Mouse (Mus musculus) G1E-ER4 (cell line): ENCODE measurements around the gene Gsk3b. TPM values are rescaled to one million over a fixed set of nuclear protein-coding genes. Genes with fewer than 3 reads are reported as not detected.

Experiments used
- GATA1 ChIP-seq: IDR thresholded peaks from one replicate; pipeline ENCODE4 v1.8.0; 2012; ENCODE audit warnings: low read length, inconsistent platforms
- polyA plus RNA-seq: library from polyadenylated mRNA; stranded (reverse); fragments of >175 nt; gene quantifications from 2 replicates; pipeline ENCODE4 v1.2.3, GENCODE M21; 2012

The Gsk3b gene
- polyA plus RNA-seq, 1 experiment, result 12.7 TPM

DNA sequence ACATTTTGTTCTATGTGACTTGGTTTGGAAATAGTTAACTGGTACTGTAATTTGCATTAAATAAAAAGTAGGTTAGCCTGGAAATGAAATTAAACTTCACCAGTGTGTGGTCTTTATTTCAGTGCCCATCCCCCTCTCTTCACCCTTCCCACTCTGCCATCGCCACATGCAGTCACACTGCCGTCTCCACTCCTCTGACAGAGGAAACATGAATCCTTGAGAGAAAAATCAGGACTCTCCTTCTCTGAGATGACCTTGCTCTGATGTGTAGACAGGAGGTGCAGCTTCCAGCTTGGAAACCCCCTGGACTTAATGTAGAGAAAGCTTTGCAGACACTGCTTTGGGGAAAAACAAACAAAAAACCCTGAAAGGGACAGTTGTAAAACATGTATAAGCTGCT lies 156.6 kb downstream of the Gsk3b start:
- TF ChIP-seq GATA1, result no peak

DNA sequence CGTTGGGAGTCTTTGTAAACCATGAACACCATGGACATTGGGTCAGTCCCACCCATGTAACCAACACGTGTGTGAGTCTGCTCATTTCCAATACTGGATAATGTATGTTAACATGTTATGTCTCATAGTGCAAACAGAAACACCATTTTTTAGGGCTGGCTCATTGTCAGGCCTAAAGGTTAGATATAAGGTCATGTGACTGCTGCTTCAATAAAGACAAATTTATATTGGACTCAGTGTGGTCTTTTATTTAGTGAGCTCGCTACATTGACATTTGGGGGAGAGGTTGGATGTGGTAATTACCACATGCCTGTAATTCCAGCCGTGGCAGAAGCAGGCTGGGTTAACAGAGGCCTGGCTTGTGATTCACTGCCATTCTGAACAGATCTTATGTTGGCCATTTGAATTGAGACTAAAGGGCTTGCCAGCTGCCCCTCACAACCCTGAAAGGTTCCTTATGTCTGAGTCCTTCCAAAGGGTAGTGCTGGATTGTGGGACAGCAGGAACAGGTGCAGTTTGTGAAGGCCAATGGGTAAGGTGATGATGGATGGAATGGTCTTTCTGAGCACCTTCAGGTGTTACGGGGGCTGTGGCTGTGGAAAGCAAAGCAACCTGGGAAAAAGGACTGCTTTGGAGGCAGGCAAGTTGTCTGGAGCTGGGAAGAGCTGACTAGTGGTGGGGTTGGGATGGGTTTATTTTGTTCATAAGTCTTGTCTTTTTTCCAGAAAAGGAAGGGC lies 157.2 kb downstream of the Gsk3b start:
- TF ChIP-seq GATA1, result no peak

DNA sequence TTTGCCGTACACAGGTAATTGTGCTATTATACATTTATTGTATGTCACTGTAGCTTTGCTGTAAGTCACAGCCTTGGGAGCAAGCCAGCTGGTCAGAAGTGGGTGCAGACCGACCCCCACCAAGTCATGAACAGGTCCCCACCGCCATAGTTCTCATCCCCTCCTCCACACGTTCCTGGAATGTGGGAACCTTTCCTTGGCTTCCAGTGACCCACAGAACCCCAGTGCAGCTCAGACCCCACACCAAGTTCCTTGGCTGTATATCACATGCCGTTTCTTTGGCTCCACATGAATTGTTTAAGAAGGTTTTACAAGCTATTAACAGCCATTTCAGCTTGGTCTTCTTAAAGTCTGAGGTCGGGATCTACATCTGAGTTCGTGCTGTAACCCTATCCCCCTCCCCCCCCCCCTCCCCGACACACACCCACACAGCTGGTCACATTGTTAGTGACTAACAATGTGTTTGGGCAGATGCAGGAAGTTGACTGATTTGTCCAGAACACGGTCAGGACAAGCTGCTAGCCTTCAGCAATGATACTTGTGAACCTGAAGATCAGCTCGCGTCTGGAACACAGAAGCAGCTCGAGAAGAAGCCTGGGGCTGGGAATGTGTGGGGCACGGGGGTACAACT lies 159.6 kb downstream of the Gsk3b start:
- TF ChIP-seq GATA1, result no peak

DNA sequence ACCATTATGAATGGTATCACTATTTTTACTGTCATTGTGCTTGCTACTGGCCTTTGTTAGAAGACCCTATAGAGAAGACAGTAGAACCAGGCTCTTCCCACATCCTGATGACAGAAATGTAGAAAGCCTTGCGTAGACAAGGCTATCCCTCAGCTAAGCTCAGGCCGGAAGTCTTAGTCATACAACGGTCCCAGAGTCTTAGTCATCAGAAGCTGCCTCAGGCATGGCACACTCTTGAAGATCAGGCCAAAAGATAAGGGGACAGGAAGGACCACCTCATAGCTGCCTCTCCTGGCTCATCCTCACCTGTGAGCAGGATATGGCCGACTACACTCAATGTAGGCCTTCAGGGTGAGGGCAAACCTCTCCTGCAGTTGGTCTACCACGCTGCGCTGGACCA lies 161.7 kb downstream of the Gsk3b start:
- no peak for TF ChIP-seq GATA1

DNA sequence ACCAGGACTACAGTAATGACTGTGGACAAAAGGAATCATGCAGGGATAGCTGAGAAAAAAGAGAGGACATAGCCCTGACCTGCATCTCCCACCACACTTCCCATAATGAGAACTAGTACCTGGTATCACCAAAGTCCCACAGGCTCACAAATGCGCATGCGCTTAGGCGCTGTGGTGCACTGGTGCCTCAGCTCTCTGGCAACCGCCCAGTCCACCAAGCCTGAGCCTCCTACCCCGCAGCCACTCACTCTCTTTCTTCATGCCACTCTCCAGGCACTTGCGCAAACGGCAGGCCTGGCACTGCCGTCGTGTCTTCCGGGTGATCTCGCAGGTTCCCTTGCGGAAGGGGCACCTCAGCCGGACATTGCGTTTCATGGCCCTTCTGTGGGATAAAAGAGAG lies 165.2 kb downstream of the Gsk3b start:
- TF ChIP-seq GATA1, result no peak

DNA sequence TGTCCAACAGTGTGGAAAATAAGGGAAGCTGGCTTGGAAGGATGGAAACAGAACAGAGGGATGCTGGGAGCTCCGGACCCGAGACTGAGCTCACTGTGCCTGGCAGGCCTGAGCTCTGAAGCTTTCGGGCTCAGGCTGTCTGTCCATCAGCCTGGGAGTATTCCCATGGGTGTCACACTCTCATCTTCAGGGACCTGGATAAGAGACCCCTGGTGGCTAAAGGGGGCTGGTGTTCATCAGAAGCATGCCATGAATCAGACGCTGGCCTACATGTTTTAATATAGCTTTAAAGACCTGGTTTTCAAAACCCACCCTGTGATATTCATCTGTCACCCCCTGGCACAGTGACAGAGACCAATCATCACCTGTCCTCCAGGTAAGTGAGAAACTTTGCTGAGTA lies 166.3 kb downstream of the Gsk3b start:
- no peak for TF ChIP-seq GATA1

DNA sequence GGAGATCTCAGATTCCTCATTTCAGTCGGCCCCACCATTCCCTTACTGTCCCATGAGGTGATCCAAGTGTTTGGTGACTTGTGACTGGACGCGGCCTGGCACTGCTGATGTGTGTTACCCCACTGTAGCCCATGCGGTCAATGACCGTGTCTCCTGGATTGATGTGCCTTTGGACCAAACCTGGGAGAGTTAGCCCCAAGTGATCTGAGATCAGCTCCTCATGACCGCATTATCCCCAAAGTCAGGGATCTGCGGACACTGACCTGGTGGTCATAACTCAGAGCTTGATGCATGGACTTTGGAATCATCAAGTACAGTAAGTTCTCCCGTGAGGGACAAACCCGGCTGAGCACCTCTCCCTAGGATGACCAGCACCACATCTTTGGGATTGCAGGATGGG lies 167.1 kb downstream of the Gsk3b start:
- TF ChIP-seq GATA1, result no peak

DNA sequence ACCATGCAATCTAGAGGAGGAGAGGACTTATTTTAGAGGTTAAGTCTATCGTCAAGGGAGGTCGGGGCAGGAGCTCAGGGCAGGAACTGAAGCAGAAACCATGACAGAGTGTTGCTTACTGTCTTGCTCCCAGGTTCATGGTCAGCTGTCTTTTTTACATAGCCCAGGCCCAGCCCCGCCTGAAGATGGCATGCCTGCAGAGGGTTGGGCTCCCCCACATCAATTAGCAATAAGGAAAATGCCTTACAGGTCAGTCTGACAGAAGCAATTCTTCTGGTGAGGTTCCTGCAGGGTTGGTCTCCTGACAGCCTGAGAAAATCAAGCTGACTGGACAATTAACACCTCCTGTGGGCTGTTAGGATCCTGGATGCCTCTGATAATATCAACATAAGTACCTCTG lies 182.8 kb downstream of the Gsk3b start:
- no peak for TF ChIP-seq GATA1

DNA sequence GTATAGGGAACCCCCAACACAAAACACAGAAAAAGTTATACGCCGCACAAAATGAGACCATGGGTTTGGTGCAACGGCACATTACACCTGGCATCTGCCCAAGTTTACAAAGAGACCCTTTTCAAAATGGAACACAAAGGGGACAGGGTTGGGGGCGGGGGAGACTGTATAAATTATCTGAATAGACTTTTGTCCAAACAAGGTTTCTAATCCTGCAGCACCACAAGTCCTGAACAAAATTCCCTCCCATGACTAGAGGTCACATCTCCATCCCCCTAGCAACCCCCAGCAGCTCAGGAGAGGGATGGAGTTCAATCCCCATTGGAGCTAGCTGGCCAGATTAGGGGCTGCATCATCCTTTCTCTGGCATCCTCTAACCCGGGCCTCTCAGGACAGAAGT lies 183.7 kb downstream of the Gsk3b start:
- TF ChIP-seq GATA1, result no peak

DNA sequence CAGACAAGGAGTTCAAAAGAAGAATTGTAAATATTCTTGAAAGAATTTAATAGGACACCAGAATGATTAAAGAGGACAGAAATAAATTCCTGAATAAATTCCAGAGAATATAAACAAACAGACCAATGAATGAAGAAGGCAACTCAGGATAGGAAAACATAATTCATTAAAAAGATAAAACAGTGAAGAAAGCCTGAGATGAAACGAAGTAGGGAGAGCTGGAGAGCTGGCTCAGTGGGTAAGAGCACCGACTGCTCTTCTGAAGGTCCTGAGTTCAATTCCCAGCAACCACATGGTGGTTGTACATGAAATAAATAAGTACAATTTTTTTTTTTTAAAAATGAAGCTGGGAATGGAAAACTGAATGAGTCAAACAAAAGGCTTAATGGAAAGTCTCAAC lies 185.9 kb downstream of the Gsk3b start:
- TF ChIP-seq GATA1, result no peak

DNA sequence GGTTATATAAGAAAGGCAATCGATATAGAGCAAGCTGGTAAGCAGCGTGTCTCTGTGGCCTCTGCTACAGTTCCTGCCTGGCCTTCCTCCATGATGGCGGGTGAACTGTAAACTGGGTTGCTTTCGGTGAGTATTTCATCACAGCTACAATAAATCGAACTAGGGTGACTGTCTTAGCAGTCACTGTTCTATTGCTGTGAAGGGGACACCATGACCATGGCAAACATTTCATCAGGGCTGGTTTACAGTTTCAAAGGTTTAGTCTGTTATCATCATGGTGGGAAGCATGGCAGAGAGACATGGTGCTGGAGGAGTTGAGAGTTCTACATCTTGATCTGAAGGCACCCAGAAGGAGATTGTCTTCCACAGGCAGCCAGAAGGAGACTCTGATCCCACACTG lies 191.0 kb downstream of the Gsk3b start:
- TF ChIP-seq GATA1, result no peak

DNA sequence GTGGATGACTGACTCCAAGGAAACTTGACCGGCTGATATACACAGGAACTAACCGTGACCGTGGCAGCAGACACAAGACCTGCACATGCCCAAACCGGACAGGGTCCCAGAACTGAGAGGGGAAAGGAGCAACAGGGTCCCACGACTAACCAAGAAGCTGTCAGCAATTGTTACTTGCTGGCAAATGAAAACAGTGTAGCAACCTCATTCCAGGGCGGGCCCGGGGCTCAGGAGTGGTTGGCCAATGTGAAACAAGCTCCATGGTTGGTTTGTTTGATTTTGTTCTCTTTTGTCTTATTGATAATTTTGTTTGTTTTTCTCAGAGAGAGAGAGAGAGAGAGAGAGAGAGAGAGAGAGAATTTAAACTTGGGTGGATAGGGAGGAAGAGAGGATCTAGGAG lies 192.2 kb downstream of the Gsk3b start:
- TF ChIP-seq GATA1, result no peak

DNA sequence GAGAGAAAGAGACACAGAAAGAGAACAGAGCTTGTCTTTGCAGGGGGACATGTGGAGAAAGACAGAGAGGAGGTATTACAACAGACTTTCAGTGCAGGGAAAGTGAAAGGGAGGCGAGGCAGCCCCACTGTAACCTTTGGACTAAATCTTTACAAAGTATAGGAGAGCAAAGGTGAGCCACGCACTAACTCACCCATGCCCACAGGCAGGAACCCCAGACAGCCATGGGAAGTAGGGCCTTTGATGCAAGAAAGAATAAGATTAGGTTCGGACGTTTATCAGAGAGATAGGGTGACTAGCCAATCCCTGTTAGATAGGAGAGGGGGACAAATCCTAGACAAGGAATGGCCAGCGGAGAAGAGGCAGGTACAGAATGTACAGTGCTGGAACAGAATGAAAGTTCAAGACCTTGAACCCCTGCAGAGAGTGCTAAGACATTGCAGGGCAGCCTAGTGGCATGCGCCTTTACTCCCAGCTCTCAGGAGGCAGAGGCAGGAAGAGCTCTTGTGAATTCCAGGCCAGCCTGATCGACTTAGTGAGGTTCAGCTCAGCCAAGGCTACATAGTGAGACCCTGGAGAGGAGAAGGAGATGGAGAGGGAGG lies 193.9 kb downstream of the Gsk3b start:
- no peak for TF ChIP-seq GATA1

DNA sequence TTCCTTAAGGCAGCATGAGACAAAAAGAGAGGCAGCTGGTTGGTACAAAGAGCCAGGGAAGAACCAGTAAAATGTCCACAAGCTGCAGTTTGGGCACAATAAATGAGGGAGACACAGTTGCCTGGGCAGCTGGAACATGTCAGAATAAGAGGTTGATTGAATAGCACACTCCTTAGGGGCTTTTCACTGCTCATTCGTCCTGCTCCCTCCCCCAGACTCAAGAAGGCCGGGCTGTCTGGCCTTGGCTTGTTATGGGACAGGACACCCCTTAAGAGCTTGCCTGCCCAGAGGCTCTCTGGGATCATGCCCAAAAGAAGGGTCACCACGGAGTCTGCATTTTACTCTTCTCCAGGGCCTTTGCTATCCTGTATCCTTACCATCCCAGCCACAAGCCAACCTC lies 194.5 kb downstream of the Gsk3b start:
- TF ChIP-seq GATA1, result no peak

DNA sequence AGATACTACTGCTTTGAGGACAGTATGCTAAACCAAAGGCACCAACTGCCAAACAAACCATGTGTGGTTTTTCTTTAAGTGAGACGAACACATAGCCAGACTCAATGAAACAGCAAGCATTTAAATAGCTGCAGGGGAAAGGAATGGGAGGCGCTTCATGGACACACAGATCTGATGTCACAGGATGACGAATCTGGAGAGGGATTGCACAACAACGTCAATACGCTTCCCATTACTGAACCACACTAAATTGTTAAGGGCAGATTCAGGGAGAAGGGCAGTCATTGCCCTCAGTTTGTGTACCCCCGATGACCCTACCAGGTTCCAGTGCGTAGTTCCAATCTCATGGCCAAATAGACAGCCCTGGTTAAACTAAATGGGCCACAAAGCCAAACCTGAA lies 197.0 kb downstream of the Gsk3b start:
- no peak for TF ChIP-seq GATA1

DNA sequence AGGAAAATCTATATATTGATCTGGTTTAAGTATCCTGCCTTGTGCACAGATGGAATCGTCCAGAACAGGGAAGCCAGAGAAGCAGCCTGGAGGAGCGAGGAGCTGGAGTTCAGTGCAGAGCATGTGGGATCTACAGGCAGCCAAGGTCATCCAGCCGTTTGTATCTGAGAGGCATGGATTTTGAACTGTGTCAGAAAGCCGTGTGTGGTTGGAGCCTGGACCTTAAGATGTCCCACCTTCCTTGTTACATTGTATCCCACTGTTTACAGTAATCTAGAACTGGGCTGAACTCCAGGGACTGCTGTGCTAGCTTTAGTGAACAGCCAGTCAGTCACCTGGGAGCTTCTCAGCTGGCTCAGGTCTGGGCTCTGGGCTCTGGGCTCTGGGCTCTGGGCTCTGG lies 197.7 kb downstream of the Gsk3b start:
- no peak for TF ChIP-seq GATA1

DNA sequence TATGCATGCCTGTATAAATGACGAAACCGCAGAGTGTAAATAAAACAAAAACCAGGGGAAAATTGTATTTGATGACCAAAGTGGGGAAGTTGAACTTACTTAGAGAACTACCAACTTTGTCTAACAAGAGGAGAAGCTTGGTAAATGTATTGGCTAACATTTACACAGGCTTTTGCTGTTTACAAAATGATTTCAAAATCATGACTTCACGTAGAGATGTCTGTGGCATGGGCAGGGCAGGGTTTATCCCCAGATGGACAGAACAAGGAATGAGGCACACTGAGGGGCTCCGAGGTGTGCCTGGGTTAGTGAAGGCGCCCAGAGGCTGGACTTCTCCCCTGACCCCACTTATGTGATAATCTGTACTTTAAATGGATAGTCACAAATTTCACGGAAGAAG lies 198.6 kb downstream of the Gsk3b start:
- no peak for TF ChIP-seq GATA1
